9 mouse cellular contexts compared by ENCODE assay signal in the genomic region with DNA sequence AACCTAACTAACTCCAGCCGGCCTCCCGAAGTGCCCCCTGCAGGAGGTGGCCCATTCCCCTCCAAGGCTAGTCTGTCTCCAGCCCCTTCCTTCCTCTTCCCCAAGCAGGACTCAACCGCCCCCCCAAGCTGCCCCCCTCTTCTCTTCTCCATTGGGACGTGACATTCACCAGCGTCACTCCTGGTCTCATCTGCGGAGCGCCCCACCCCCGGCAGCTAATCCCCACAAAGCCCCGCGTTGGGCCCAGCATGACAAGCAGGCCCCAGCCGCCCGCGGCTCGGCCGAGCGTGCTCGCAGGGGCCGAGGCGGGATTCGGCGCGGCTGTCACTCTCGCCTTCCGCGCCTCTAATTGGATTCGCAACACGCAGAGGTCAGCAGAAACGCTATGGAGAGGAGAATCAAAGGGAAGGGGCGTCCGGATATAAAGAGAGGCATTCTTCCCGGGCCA.
DNase-seq lines count a peak whose midpoint lies in the region; ATAC-seq and TF ChIP-seq lines count a peak whose summit lies in the region.
"Had no signal": no experiment of that assay in that cellular context is flagged by ENCODE, and none has a peak within 500 bp of the region (broad histone marks: within the 10 kb centered on the region; RNA-seq: fewer than 3 reads in every experiment).

No protein-coding gene starts in this region.

- 0% methylated on average over 31 of the region's 31 CpGs for WGBS in midbrain, embryonic 10.5 days
- 3% methylated on average over 31 of the region's 31 CpGs for WGBS in stomach, postnatal 0 days

- peak overlapping the region; percentile 98 for H3K27ac ChIP-seq in midbrain, embryonic 10.5 days (replicated peaks)
- 0 out of 2 replicates have a peak overlapping the region, but pooled peaks have one; percentile 24 for H3K27ac ChIP-seq in stomach, postnatal 0 days (replicated peaks)

- ATAC-seq in stomach, postnatal 0 days (ENCODE audit: low FRiP score, low TSS enrichment) = peak; percentile 40; the same call in 1 of the 2 replicates

- peak overlapping the region; percentile 46 for H3K4me3 ChIP-seq in midbrain, embryonic 10.5 days
- peak overlapping the region; percentile 27 for H3K4me3 ChIP-seq in stomach, postnatal 0 days (ENCODE audit: low read depth, low read length)
- H3K4me3 ChIP-seq: myocyte had no signal

- H3K4me1 ChIP-seq in midbrain, embryonic 10.5 days = peaks cover 97% of the 10 kb centered on the region
- H3K4me1 ChIP-seq in stomach, postnatal 0 days (replicated peaks; ENCODE audit: control insufficient read depth, insufficient read depth) = peaks cover 8% of the 10 kb centered on the region

- peak; percentile 30 for TF ChIP-seq CTCF in stomach, postnatal 0 days (IDR thresholded peaks at IDR 0.05; ENCODE audit: low read depth)

- peak overlapping the region; percentile 52 for H3K4me2 ChIP-seq in stomach, postnatal 0 days (replicated peaks; ENCODE audit: low read depth)

- peaks cover 12% of the 10 kb centered on the region for H3K27me3 ChIP-seq in midbrain, embryonic 10.5 days (ENCODE audit: low read depth, poor library complexity, severe bottlenecking)
- no peaks in the 10 kb centered on the region for H3K27me3 ChIP-seq in stomach, postnatal 0 days (ENCODE audit: control insufficient read depth, insufficient read depth, low read length)

- H3K36me3 ChIP-seq in midbrain, embryonic 10.5 days = peaks cover 43% of the 10 kb centered on the region
- no peaks in the 10 kb centered on the region for H3K36me3 ChIP-seq in stomach, postnatal 0 days (ENCODE audit: control insufficient read depth, insufficient read depth, low read length)

- no peaks in the 10 kb centered on the region for H3K9me3 ChIP-seq in midbrain, embryonic 10.5 days (replicated peaks)
- no peaks in the 10 kb centered on the region for H3K9me3 ChIP-seq in stomach, postnatal 0 days (ENCODE audit: control insufficient read depth, low read length)

- peak overlapping the region; percentile 51 for H3K9ac ChIP-seq in stomach, postnatal 0 days (ENCODE audit: low read length)

- no peak for TF ChIP-seq EP300 in stomach, postnatal 0 days (optimal IDR thresholded peaks at IDR 0.05)

- DNase-seq in adrenal gland, postnatal 14 days = peak; percentile 48
- no peak for DNase-seq in adrenal gland, postnatal 25 days
- DNase-seq in thymus, postnatal 0 days (ENCODE audit: low spot score) = peak; percentile 15
- no peak for DNase-seq in thymus, postnatal 10 days (ENCODE audit: low spot score in 2 of 2)
- DNase-seq in kidney, postnatal 4 days = peak; percentile 79 to 88
- DNase-seq in midbrain, embryonic 10.5 days (ENCODE audit: low spot score) = peak; percentile 96
- DNase-seq in stomach, postnatal 0 days (ENCODE audit: low spot score) = peak; percentile 50
- DNase-seq in adrenal gland, adult 18-20 months (ENCODE audit: low spot score in 2 of 2) = no peak

Comparison
In these comparisons a context has a peak if more than half of its experiments do, and no peak if none do; other contexts are left out.
1. DNase-seq: peak in adrenal gland, postnatal 14 days (single experiment), thymus, postnatal 0 days (single experiment), kidney, postnatal 4 days (2 of 2), midbrain, embryonic 10.5 days (single experiment) and stomach, postnatal 0 days (single experiment); none in adrenal gland, postnatal 25 days (single experiment), thymus, postnatal 10 days (0 of 2) and adrenal gland, adult 18-20 months (0 of 2).